Mouse (Mus musculus) stomach, embryonic 16.5 days (tissue): Measurements from ENCODE around the gene Ftcd. TPM values are rescaled to one million over a fixed set of nuclear protein-coding genes. Genes with fewer than 3 reads are reported as not detected.

Experiments
- ATAC-seq: fragments of 200-750 bp; cut with Nextera tagmentation; 2 replicates; pipeline ENCODE4 v1.8.0; 2017; ENCODE audit warnings: moderate number of reproducible peaks, moderate TSS enrichment; ENCODE audit not compliant: insufficient read depth, low FRiP score
- H3K27ac ChIP-seq: fragments of 300-500 bp; sonication (generic); 2 replicates; pipeline ENCODE4 v1.5.1; 2014; ENCODE audit warnings: low read length
- H3K27me3 ChIP-seq: fragments of 300-500 bp; sonication (generic); 2 replicates; pipeline ENCODE4 v1.6.1; 2014; ENCODE audit warnings: low read length, control low read depth, mixed read lengths; ENCODE audit not compliant: control insufficient read depth, insufficient read depth
- H3K36me3 ChIP-seq: fragments of 300-500 bp; sonication (generic); 2 replicates; pipeline ENCODE4 v1.6.1; 2014; ENCODE audit warnings: low read length; ENCODE audit not compliant: control insufficient read depth, insufficient read depth
- H3K4me1 ChIP-seq: fragments of 300-500 bp; sonication (generic); 2 replicates; pipeline ENCODE4 v1.6.1; 2014; ENCODE audit warnings: low read length, control low read depth, mixed read lengths; ENCODE audit not compliant: control insufficient read depth, insufficient read depth
- H3K4me2 ChIP-seq: fragments of 300-500 bp; sonication (generic); 2 replicates; pipeline ENCODE4 v1.6.1; 2014; ENCODE audit warnings: low read depth, low read length, mixed read lengths
- H3K4me3 ChIP-seq: fragments of 300-500 bp; sonication (generic); replicated peaks from 2 replicates; pipeline ENCODE4 v1.5.1; 2014; ENCODE audit warnings: mild to moderate bottlenecking, low read length
- H3K9ac ChIP-seq: fragments of 300-500 bp; sonication (generic); 2 replicates; pipeline ENCODE4 v1.6.1; 2014; ENCODE audit warnings: low read length
- H3K9me3 ChIP-seq: fragments of 300-500 bp; sonication (generic); replicated peaks from 2 replicates; pipeline ENCODE4 v1.6.1; 2016; ENCODE audit warnings: low read length, control low read depth; ENCODE audit not compliant: control insufficient read depth
- WGBS: fragments of 180-500 bp; shearing (Covaris S2); extraction: QIAGEN DNeasy Blood & Tissue Kit; methylation state at CpG from one replicate; pipeline ENCODE4 v1.1.7; 2014; 5-methylcytosine and 5-hydroxymethylcytosine counted together
- polyA plus RNA-seq: library from polyadenylated mRNA; unstranded; fragments of >200 nt; fragmentation: Nextera tagmentation; extraction: Ambion mirVana; gene quantifications from 2 replicates; pipeline ENCODE4 v1.2.1, GENCODE M21; 2015

Gene Ftcd
- polyA plus RNA-seq, 1 experiment from 2014 or later, result 2.4 TPM

- no peak for ATAC-seq
- no peaks in the 10 kb centered on the region for H3K27me3 ChIP-seq
- no peak overlapping the region for H3K4me2 ChIP-seq
- no peak overlapping the region for H3K27ac ChIP-seq
- H3K36me3 ChIP-seq, result 0 out of 2 replicates have a peak, but pooled peaks cover 14% of the 10 kb centered on the region
- no peaks in the 10 kb centered on the region for H3K4me1 ChIP-seq
- no peak overlapping the region for H3K9ac ChIP-seq
- 89% methylated on average over 8 of the region's 8 CpGs for WGBS
- H3K9me3 ChIP-seq, result no peaks in the 10 kb centered on the region
- no peak overlapping the region for H3K4me3 ChIP-seq
Measured at GRCm38 (mm10) chr10:76548218-76548617, 27.2 kb upstream of the Ftcd start.

GRCm38 (mm10) chr10:76550458-76550857 lies 25.0 kb upstream of the Ftcd start:
- Histone ChIP-seq H3K9me3 (no peaks in the 10 kb centered on the region), H3K4me1 (no peaks in the 10 kb centered on the region), H3K27ac (no peak overlapping the region), H3K4me2 (no peak overlapping the region), H3K4me3 (no peak overlapping the region), H3K9ac (no peak overlapping the region), H3K27me3 (no peaks in the 10 kb centered on the region), H3K36me3 (0 out of 2 replicates have a peak, but pooled peaks cover 15% of the 10 kb centered on the region)
- 89% methylated on average over 5 of the region's 5 CpGs for WGBS
- ATAC-seq, result no peak

GRCm38 (mm10) chr10:76551556-76551955 lies 23.9 kb upstream of the Ftcd start:
- H3K27ac ChIP-seq, result no peak overlapping the region
- no peaks in the 10 kb centered on the region for H3K27me3 ChIP-seq
- no peak overlapping the region for H3K4me3 ChIP-seq
- H3K4me1 ChIP-seq, result no peaks in the 10 kb centered on the region
- no peak overlapping the region for H3K9ac ChIP-seq
- 0 out of 2 replicates have a peak, but pooled peaks cover 14% of the 10 kb centered on the region for H3K36me3 ChIP-seq
- no peak for ATAC-seq
- H3K4me2 ChIP-seq, result no peak overlapping the region
- no peaks in the 10 kb centered on the region for H3K9me3 ChIP-seq
- 70% methylated on average over 3 of the region's 3 CpGs for WGBS

GRCm38 (mm10) chr10:76554061-76554460 lies 21.4 kb upstream of the Ftcd start:
- no peaks in the 10 kb centered on the region for H3K4me1 ChIP-seq
- no peak overlapping the region for H3K27ac ChIP-seq
- no peak overlapping the region for H3K4me3 ChIP-seq
- WGBS, result 86% methylated on average over 5 of the region's 5 CpGs
- no peak overlapping the region for H3K4me2 ChIP-seq
- no peak overlapping the region for H3K9ac ChIP-seq
- H3K36me3 ChIP-seq, result 0 out of 2 replicates have a peak, but pooled peaks cover 8% of the 10 kb centered on the region
- H3K27me3 ChIP-seq, result no peaks in the 10 kb centered on the region
- ATAC-seq, result no peak
- no peaks in the 10 kb centered on the region for H3K9me3 ChIP-seq

- Histone ChIP-seq H3K4me3 (no peak within 1 kb of the TSS), H3K4me2 (no peak within 1 kb of the TSS), H3K36me3 (no peaks in the 10 kb centered on the region), H3K27ac (no peak within 1 kb of the TSS), H3K9me3 (no peaks in the 10 kb centered on the region), H3K4me1 (no peaks in the 10 kb centered on the region), H3K27me3 (no peaks in the 10 kb centered on the region), H3K9ac (no peak within 1 kb of the TSS)
- WGBS, result 89% methylated on average over 10 of the region's 10 CpGs
- no peak for ATAC-seq
Measured at GRCm38 (mm10) chr10:76561972-76562371, 13.5 kb upstream of the Ftcd start, which contains the start of gene Spatc1l. TSS of gene Spatc1l (plus strand) at chr10:76562272.

GRCm38 (mm10) chr10:76569996-76570685 lies 5.3 kb upstream of the Ftcd start:
- H3K4me1 ChIP-seq, result no peaks in the 10 kb centered on the region
- H3K27ac ChIP-seq, result no peak overlapping the region
- no peaks in the 10 kb centered on the region for H3K36me3 ChIP-seq
- no peaks in the 10 kb centered on the region for H3K9me3 ChIP-seq
- no peak overlapping the region for H3K4me2 ChIP-seq
- no peak for ATAC-seq
- no peak overlapping the region for H3K4me3 ChIP-seq
- H3K27me3 ChIP-seq, result no peaks in the 10 kb centered on the region
- 88% methylated on average over 22 of the region's 22 CpGs for WGBS
- no peak overlapping the region for H3K9ac ChIP-seq

- no peak overlapping the region for H3K27ac ChIP-seq
- no peaks in the 10 kb centered on the region for H3K4me1 ChIP-seq
- H3K27me3 ChIP-seq, result no peaks in the 10 kb centered on the region
- 59% methylated on average over 2 of the region's 2 CpGs for WGBS
- no peaks in the 10 kb centered on the region for H3K9me3 ChIP-seq
- H3K36me3 ChIP-seq, result no peaks in the 10 kb centered on the region
- no peak overlapping the region for H3K9ac ChIP-seq
- ATAC-seq, result no peak
- no peak overlapping the region for H3K4me3 ChIP-seq
- no peak overlapping the region for H3K4me2 ChIP-seq
Measured at GRCm38 (mm10) chr10:76571070-76571469, 4.4 kb upstream of the Ftcd start.

GRCm38 (mm10) chr10:76572151-76572550 lies 3.3 kb upstream of the Ftcd start:
- Histone ChIP-seq H3K36me3 (no peaks in the 10 kb centered on the region), H3K9ac (no peak overlapping the region), H3K27ac (no peak overlapping the region), H3K9me3 (no peaks in the 10 kb centered on the region), H3K4me2 (no peak overlapping the region), H3K4me1 (no peaks in the 10 kb centered on the region), H3K27me3 (no peaks in the 10 kb centered on the region), H3K4me3 (no peak overlapping the region)
- WGBS, result 87% methylated on average over 3 of the region's 3 CpGs
- ATAC-seq, result no peak

- H3K9ac ChIP-seq, result no peak overlapping the region
- H3K4me2 ChIP-seq, result no peak overlapping the region
- no peak for ATAC-seq
- H3K27me3 ChIP-seq, result no peaks in the 10 kb centered on the region
- 63% methylated on average over 7 of the region's 7 CpGs for WGBS
- no peaks in the 10 kb centered on the region for H3K4me1 ChIP-seq
- H3K4me3 ChIP-seq, result no peak overlapping the region
- H3K27ac ChIP-seq, result no peak overlapping the region
- no peaks in the 10 kb centered on the region for H3K36me3 ChIP-seq
- no peaks in the 10 kb centered on the region for H3K9me3 ChIP-seq
Measured at GRCm38 (mm10) chr10:76576920-76577319, 1.5 kb downstream of the Ftcd start.
